9 mouse cellular contexts compared by ENCODE assay signal in the genomic region with DNA sequence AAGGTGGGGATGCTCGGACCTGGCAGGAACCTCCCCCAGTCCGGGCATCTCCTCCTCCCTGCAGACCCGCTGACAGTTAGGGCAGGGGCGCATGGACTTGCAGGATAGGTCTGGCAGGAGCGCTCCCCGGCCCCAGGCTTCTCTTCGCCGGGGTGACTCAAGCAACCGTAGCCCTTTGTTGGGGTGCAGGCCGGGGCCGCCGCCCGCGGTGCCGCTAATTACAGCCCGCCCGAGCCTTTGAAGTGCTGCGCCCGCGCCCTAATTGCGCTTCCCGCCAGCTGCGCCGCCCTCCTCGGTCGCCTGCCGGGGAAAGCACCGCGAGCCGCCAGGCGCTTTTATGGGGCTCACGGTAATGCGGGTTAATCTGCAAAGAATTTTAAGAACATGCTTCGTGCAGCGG. TPM values are rescaled to one million over a fixed set of nuclear protein-coding genes. Genes with fewer than 3 reads are reported as not detected.
DNase-seq lines count a peak whose midpoint lies in the region; ATAC-seq lines count a peak whose summit lies in the region.
"Had no signal": no experiment of that assay in that cellular context is flagged by ENCODE, and none has a peak within 500 bp of the region (broad histone marks: within the 10 kb centered on the region; RNA-seq: fewer than 3 reads in every experiment).

No protein-coding gene starts in this region.

- H3K4me1 ChIP-seq in forebrain, embryonic 14.5 days (ENCODE audit: control insufficient read depth, insufficient read depth, low read length) = peaks cover 9% of the 10 kb centered on the region

- H3K9me3 ChIP-seq in forebrain, embryonic 14.5 days (replicated peaks; ENCODE audit: control insufficient read depth, low read length) = no peaks in the 10 kb centered on the region

- H3K36me3 ChIP-seq in forebrain, embryonic 14.5 days (ENCODE audit: control insufficient read depth, insufficient read depth, low read length) = no peaks in the 10 kb centered on the region

- peak; percentile 31 to 40 for DNase-seq in spleen, postnatal 36 days (ENCODE audit: low spot score in 2 of 2)
- DNase-seq in spleen, adult 18-20 months = no peak
- peak; percentile 64 for DNase-seq in forebrain, embryonic 14.5 days (ENCODE audit: low spot score)
- peak; percentile 42 to 43 for DNase-seq in thymus, postnatal 36 days
- no peak for DNase-seq in frontal cortex, postnatal 36 days (ENCODE audit: low spot score in 2 of 2)
- DNase-seq in frontal cortex, postnatal 14 days (ENCODE audit: low spot score in 2 of 2) = no peak

- H3K27ac ChIP-seq in forebrain, embryonic 14.5 days (ENCODE audit: low read depth, low read length) = no peak overlapping the region

- 0% methylated on average over 35 of the region's 35 CpGs for WGBS in forebrain, embryonic 14.5 days

- peak overlapping the region; percentile 46 for H3K9ac ChIP-seq in forebrain, embryonic 14.5 days (ENCODE audit: low read length)

- H3K4me2 ChIP-seq in forebrain, embryonic 14.5 days (ENCODE audit: low read length) = peak overlapping the region; percentile 67

- H3K4me3 ChIP-seq in forebrain, embryonic 14.5 days (ENCODE audit: low read depth, low read length) = peak overlapping the region; percentile 25

- peak; percentile 73 for ATAC-seq in forebrain, embryonic 14.5 days
- ATAC-seq in megakaryocyte progenitor cell, adult 5-6 weeks (replicated peaks; ENCODE audit: poor library complexity) = 0 out of 2 replicates have a peak, but pooled peaks have one; percentile 20
- no peak for ATAC-seq in inflammation-experienced regulatory T-cells, adult 6 months

- peaks cover 5% of the 10 kb centered on the region; the same call in 1 of the 2 replicates for H3K27me3 ChIP-seq in forebrain, embryonic 14.5 days (replicated peaks; ENCODE audit: control insufficient read depth, insufficient read depth, low read length)

RNA-seq across cellular contexts. Expression of gene Tspear, which starts 8.8 kb away (rescaled TPM):
- 0.45 and 0.55 TPM in 2 replicates for polyA plus RNA-seq in forebrain, embryonic 14.5 days (2014; fragmentation: Nextera tagmentation; extraction: Ambion mirVana)
- total RNA-seq in megakaryocyte progenitor cell, adult 5-6 weeks (2015) = 0.12 and 0.96 TPM in 2 replicates
- not detected in 2 replicates for total RNA-seq in megakaryocyte progenitor cell, adult 5-6 weeks (2017)
- under 1 TPM; 0.26 to 0.54 (median 0.28) TPM for polyA plus RNA-seq in inflammation-experienced regulatory T-cells, adult 6 months (2017; shearing (Covaris generic))

RNA-seq across cellular contexts. Expression of gene Gm19402, which starts 13.0 kb away (rescaled TPM):
- not detected in 2 replicates for polyA plus RNA-seq in forebrain, embryonic 14.5 days (2014; fragmentation: Nextera tagmentation; extraction: Ambion mirVana)
- total RNA-seq in megakaryocyte progenitor cell, adult 5-6 weeks (2015) = not detected in 2 replicates
- not detected in 2 replicates for total RNA-seq in megakaryocyte progenitor cell, adult 5-6 weeks (2017)
- polyA plus RNA-seq in inflammation-experienced regulatory T-cells, adult 6 months (2017; shearing (Covaris generic)) = not detected
- total RNA-seq: left cerebral cortex, postnatal 10 days had no signal

RNA-seq across cellular contexts. Expression of gene Gm9508, which starts 19.5 kb away (rescaled TPM):
- not detected in 2 replicates for polyA plus RNA-seq in forebrain, embryonic 14.5 days (2014; fragmentation: Nextera tagmentation; extraction: Ambion mirVana)
- total RNA-seq in megakaryocyte progenitor cell, adult 5-6 weeks (2015) = not detected in 2 replicates
- total RNA-seq in megakaryocyte progenitor cell, adult 5-6 weeks (2017) = not detected in 2 replicates
- not detected for polyA plus RNA-seq in inflammation-experienced regulatory T-cells, adult 6 months (2017; shearing (Covaris generic))
- total RNA-seq: left cerebral cortex, postnatal 10 days had no signal

RNA-seq across cellular contexts. Expression of gene Gm10272, which starts 28.9 kb away (rescaled TPM):
- polyA plus RNA-seq in forebrain, embryonic 14.5 days (2014; fragmentation: Nextera tagmentation; extraction: Ambion mirVana) = not detected in 2 replicates
- total RNA-seq in megakaryocyte progenitor cell, adult 5-6 weeks (2015) = not detected in 2 replicates
- total RNA-seq in megakaryocyte progenitor cell, adult 5-6 weeks (2017) = not detected in 2 replicates
- not detected for polyA plus RNA-seq in inflammation-experienced regulatory T-cells, adult 6 months (2017; shearing (Covaris generic))
- total RNA-seq: left cerebral cortex, postnatal 10 days had no signal

RNA-seq across cellular contexts. Expression of gene Gm10024, which starts 33.7 kb away (rescaled TPM):
- polyA plus RNA-seq in forebrain, embryonic 14.5 days (2014; fragmentation: Nextera tagmentation; extraction: Ambion mirVana) = not detected in 2 replicates
- total RNA-seq in megakaryocyte progenitor cell, adult 5-6 weeks (2015) = not detected in 2 replicates
- total RNA-seq in megakaryocyte progenitor cell, adult 5-6 weeks (2017) = not detected in 2 replicates
- polyA plus RNA-seq in inflammation-experienced regulatory T-cells, adult 6 months (2017; shearing (Covaris generic)) = not detected
- total RNA-seq: left cerebral cortex, postnatal 10 days had no signal

Comparison
In these comparisons a context has a peak if more than half of its experiments do, and no peak if none do; other contexts are left out.
1. DNase-seq: peak in spleen, postnatal 36 days (2 of 2), forebrain, embryonic 14.5 days (single experiment) and thymus, postnatal 36 days (2 of 2); none in spleen, adult 18-20 months (0 of 2), frontal cortex, postnatal 36 days (0 of 2) and frontal cortex, postnatal 14 days (0 of 2).